In genomic region chr10:79712499-79713126, GRCm38 (mm10) we compare ENCODE assay signal across 8 mouse cellular contexts. TPM values are rescaled to one million over a fixed set of nuclear protein-coding genes. Genes with fewer than 3 reads are reported as not detected.
A peak's percentile ranks its signal among the peaks of the same experiment; 100 is the strongest.
DNase-seq lines count a peak whose midpoint lies in the region; ATAC-seq and TF ChIP-seq lines count a peak whose summit lies in the region.

No protein-coding gene starts in this region.

- peaks cover 15% of the 10 kb centered on the region for H3K27me3 ChIP-seq in small intestine, adult 2 months (ENCODE audit: control insufficient read depth, insufficient read depth, low read length)

- TF ChIP-seq CTCF in bone marrow macrophage, adult 2 months (IDR thresholded peaks at IDR 0.05; ENCODE audit: low read depth, low read length): peak; percentile 66; the same call in 1 of the 2 replicates
- peak; percentile 77 for TF ChIP-seq CTCF in small intestine, adult 2 months (IDR thresholded peaks at IDR 0.05; ENCODE audit: extremely low read depth, insufficient read length, insufficient replicate concordance, low read depth, low read length)

- peak; percentile 75 to 92 for DNase-seq in adrenal gland, adult (ENCODE audit: inconsistent age in 2 of 2, low spot score in 1 of 2)
- no peak for DNase-seq in adrenal gland, adult 8-10 months
- peak; percentile 89 for DNase-seq in heart, postnatal 4 days
- DNase-seq in layer of hippocampus, postnatal 10 days (ENCODE audit: low spot score in 2 of 2): peak; percentile 84 to 86
- peak; percentile 73 for DNase-seq in lung, postnatal 25 days (ENCODE audit: low spot score)

- H3K36me3 ChIP-seq in small intestine, adult 2 months (ENCODE audit: control insufficient read depth, insufficient read depth, low read length): peaks cover 35% of the 10 kb centered on the region

- H3K27ac ChIP-seq in bone marrow macrophage, adult 2 months (ENCODE audit: insufficient read depth, low read depth, low read length): no peak overlapping the region
- H3K27ac ChIP-seq in small intestine, adult 2 months (ENCODE audit: insufficient read depth, low read depth, low read length): no peak overlapping the region

- WGBS in small intestine, adult 2 months: 8% methylated on average over 5 of the region's 6 CpGs

- peak; percentile 88 for ATAC-seq in erythroid progenitor cell, adult 5-6 weeks (replicated peaks; ENCODE audit: low FRiP score, poor library complexity, severe bottlenecking)

- H3K4me3 ChIP-seq in bone marrow macrophage, adult 2 months (ENCODE audit: insufficient read depth, low read length): no peak overlapping the region
- H3K4me3 ChIP-seq in small intestine, adult 2 months (ENCODE audit: low read depth, low read length): no peak overlapping the region

- no peaks in the 10 kb centered on the region for H3K4me1 ChIP-seq in bone marrow macrophage, adult 2 months (ENCODE audit: control insufficient read depth, insufficient read depth, low read length)
- H3K4me1 ChIP-seq in small intestine, adult 2 months (ENCODE audit: control insufficient read depth, insufficient read depth, insufficient read length, low read length): peaks cover 19% of the 10 kb centered on the region

- TF ChIP-seq POLR2A in bone marrow macrophage, adult 2 months (IDR thresholded peaks at IDR 0.05; ENCODE audit: borderline replicate concordance, low read depth, low read length): no peak
- no peak for TF ChIP-seq POLR2A in small intestine, adult 2 months (IDR thresholded peaks at IDR 0.05; ENCODE audit: low read depth, low read length)

RNA-seq across cellular contexts. Expression of gene Hcn2, which starts 3.8 kb away (rescaled TPM):
- total RNA-seq in adrenal gland, adult 8-10 months (2022): 10 to 100 TPM in 2 of 4 experiments, 1 to 10 TPM in 2; 8.1 to 10.9 (median 10.3) TPM
- polyA plus RNA-seq in bone marrow macrophage, adult 2 months (2012; ENCODE audit: insufficient read depth, insufficient read length, missing spikeins): 0.86 and 1.3 TPM in 2 replicates
- not detected in 2 replicates for total RNA-seq in erythroid progenitor cell, adult 5-6 weeks (2015; ENCODE audit: low replicate concordance)
- not detected in 2 replicates for total RNA-seq in erythroid progenitor cell, adult 5-6 weeks (2017; ENCODE audit: low replicate concordance)
- 1 to 10 TPM; 7.6 to 9.5 TPM for total RNA-seq in heart, postnatal 4 days (2021)
- total RNA-seq in layer of hippocampus, postnatal 10 days (2021): 10 to 100 TPM; 82.8 to 84.2 TPM
- 8.3 and 19.2 TPM in 2 replicates for polyA plus RNA-seq in small intestine, adult 2 months (2012; rRNA removed)

RNA-seq across cellular contexts. Expression of gene Bsg, which starts 8.3 kb away (rescaled TPM):
- 100 to 1,000 TPM; 578 to 598 (median 581) TPM for total RNA-seq in adrenal gland, adult 8-10 months (2022)
- 300 and 307 TPM in 2 replicates for polyA plus RNA-seq in bone marrow macrophage, adult 2 months (2012; ENCODE audit: insufficient read depth, insufficient read length, missing spikeins)
- total RNA-seq in erythroid progenitor cell, adult 5-6 weeks (2015; ENCODE audit: low replicate concordance): 1,896 and 2,324 TPM in 2 replicates
- total RNA-seq in erythroid progenitor cell, adult 5-6 weeks (2017; ENCODE audit: low replicate concordance): 1,328 and 1,345 TPM in 2 replicates
- total RNA-seq in heart, postnatal 4 days (2021): 100 to 1,000 TPM; 793 to 876 TPM
- 100 to 1,000 TPM; 692 to 694 TPM for total RNA-seq in layer of hippocampus, postnatal 10 days (2021)
- 1,266 and 1,465 TPM in 2 replicates for polyA plus RNA-seq in small intestine, adult 2 months (2012; rRNA removed)

RNA-seq across cellular contexts. Expression of gene Gzmm, which starts 23.8 kb away (rescaled TPM):
- total RNA-seq in adrenal gland, adult 8-10 months (2022): 1 to 10 TPM; 1.2 to 2.2 (median 1.7) TPM
- polyA plus RNA-seq in bone marrow macrophage, adult 2 months (2012; ENCODE audit: insufficient read depth, insufficient read length, missing spikeins): 0.84 TPM in 1 of 2 replicates, not detected in the other
- total RNA-seq in erythroid progenitor cell, adult 5-6 weeks (2015; ENCODE audit: low replicate concordance): not detected in 2 replicates
- total RNA-seq in erythroid progenitor cell, adult 5-6 weeks (2017; ENCODE audit: low replicate concordance): not detected in 2 replicates
- 1 to 10 TPM; 2.9 to 3.7 TPM for total RNA-seq in heart, postnatal 4 days (2021)
- 1 to 10 TPM; 1.6 to 1.8 TPM for total RNA-seq in layer of hippocampus, postnatal 10 days (2021)
- 0.11 and 0.52 TPM in 2 replicates for polyA plus RNA-seq in small intestine, adult 2 months (2012; rRNA removed)

RNA-seq across cellular contexts. Expression of gene Cdc34, which starts 30.6 kb away (rescaled TPM):
- 10 to 100 TPM; 50.9 to 77.7 (median 69.2) TPM for total RNA-seq in adrenal gland, adult 8-10 months (2022)
- polyA plus RNA-seq in bone marrow macrophage, adult 2 months (2012; ENCODE audit: insufficient read depth, insufficient read length, missing spikeins): 74.9 and 77.1 TPM in 2 replicates
- total RNA-seq in erythroid progenitor cell, adult 5-6 weeks (2015; ENCODE audit: low replicate concordance): 42.2 and 66.7 TPM in 2 replicates
- 82.7 and 87.2 TPM in 2 replicates for total RNA-seq in erythroid progenitor cell, adult 5-6 weeks (2017; ENCODE audit: low replicate concordance)
- 100 to 1,000 TPM; 134 to 145 TPM for total RNA-seq in heart, postnatal 4 days (2021)
- total RNA-seq in layer of hippocampus, postnatal 10 days (2021): 10 to 100 TPM; 54.8 to 56.2 TPM
- polyA plus RNA-seq in small intestine, adult 2 months (2012; rRNA removed): 101 and 163 TPM in 2 replicates

RNA-seq across cellular contexts. Expression of gene Polrmt, which starts 33.8 kb away (rescaled TPM):
- total RNA-seq in adrenal gland, adult 8-10 months (2022): 10 to 100 TPM; 58.5 to 79.0 (median 70.8) TPM
- 18.8 and 19.8 TPM in 2 replicates for polyA plus RNA-seq in bone marrow macrophage, adult 2 months (2012; ENCODE audit: insufficient read depth, insufficient read length, missing spikeins)
- total RNA-seq in erythroid progenitor cell, adult 5-6 weeks (2015; ENCODE audit: low replicate concordance): 8.0 TPM in 1 of 2 replicates, not detected in the other
- total RNA-seq in erythroid progenitor cell, adult 5-6 weeks (2017; ENCODE audit: low replicate concordance): 0.64 and 4.4 TPM in 2 replicates
- total RNA-seq in heart, postnatal 4 days (2021): 10 to 100 TPM; 35.4 to 39.6 TPM
- 10 to 100 TPM; 36.1 to 44.7 TPM for total RNA-seq in layer of hippocampus, postnatal 10 days (2021)
- 38.7 and 50.0 TPM in 2 replicates for polyA plus RNA-seq in small intestine, adult 2 months (2012; rRNA removed)

Comparison
In these comparisons a context has a peak if more than half of its experiments do, and no peak if none do; other contexts are left out.
1. RNA of gene Hcn2, which starts 3.8 kb away (total RNA-seq): 82.8 to 84.2 TPM in layer of hippocampus, postnatal 10 days, 8.1 to 10.9 TPM in adrenal gland, adult 8-10 months and 7.6 to 9.5 TPM in heart, postnatal 4 days; not detected in erythroid progenitor cell, adult 5-6 weeks; every median in the first group is over 4 times any median in the second.